Mouse (Mus musculus) lung, embryonic 16.5 days (tissue): ENCODE data around the gene Gart. TPM values are rescaled to one million over a fixed set of nuclear protein-coding genes. Genes with fewer than 3 reads are reported as not detected.
A peak's percentile ranks its signal among the peaks of the same experiment; 100 is the strongest.

Experiments used
- ATAC-seq: fragments of 200-750 bp; cut with Nextera tagmentation; 2 replicates; pipeline ENCODE4 v1.8.0; 2017; ENCODE audit warnings: low read depth, mild to moderate bottlenecking, moderate library complexity
- H3K27ac ChIP-seq: fragments of 300-500 bp; sonication (generic); 2 replicates; pipeline ENCODE4 v1.5.1; 2014; ENCODE audit warnings: mild to moderate bottlenecking, control low read depth, low read length
- H3K27me3 ChIP-seq: fragments of 300-500 bp; sonication (generic); 2 replicates; pipeline ENCODE4 v1.6.1; 2014; ENCODE audit warnings: low read depth, low read length, mixed read lengths; ENCODE audit not compliant: control insufficient read depth, insufficient read depth
- H3K36me3 ChIP-seq: fragments of 300-500 bp; sonication (generic); 2 replicates; pipeline ENCODE4 v1.6.1; 2014; ENCODE audit warnings: low read length; ENCODE audit not compliant: control insufficient read depth, insufficient read depth
- H3K4me1 ChIP-seq: fragments of 300-500 bp; sonication (generic); replicated peaks from 2 replicates; pipeline ENCODE4 v1.6.1; 2014; ENCODE audit warnings: low read length, mixed read lengths; ENCODE audit not compliant: control insufficient read depth, insufficient read depth
- H3K4me2 ChIP-seq: fragments of 300-500 bp; sonication (generic); 2 replicates; pipeline ENCODE4 v1.6.1; 2014; ENCODE audit warnings: low read depth, low read length, control low read depth
- H3K4me3 ChIP-seq: fragments of 300-500 bp; sonication (generic); 2 replicates; pipeline ENCODE4 v1.5.1; 2014; ENCODE audit warnings: mild to moderate bottlenecking, low read length, control low read depth
- H3K9ac ChIP-seq: fragments of 300-500 bp; sonication (generic); 2 replicates; pipeline ENCODE4 v1.6.1; 2014; ENCODE audit warnings: low read length, control low read depth
- H3K9me3 ChIP-seq: fragments of 300-500 bp; sonication (generic); 2 replicates; pipeline ENCODE4 v1.6.1; 2016; ENCODE audit warnings: low read length; ENCODE audit not compliant: control insufficient read depth
- WGBS: fragments of 180-500 bp; shearing (Covaris S2); extraction: QIAGEN DNeasy Blood & Tissue Kit; methylation state at CpG from one replicate; pipeline ENCODE4 v1.1.7; 2014; 5-methylcytosine and 5-hydroxymethylcytosine counted together
- polyA plus RNA-seq: library from polyadenylated mRNA; unstranded; fragments of >200 nt; fragmentation: Nextera tagmentation; extraction: Ambion mirVana; gene quantifications from 2 replicates; pipeline ENCODE4 v1.2.1, GENCODE M21; 2015

The Gart gene
- polyA plus RNA-seq, 1 experiment from 2014 or later: 98.9 TPM

DNA sequence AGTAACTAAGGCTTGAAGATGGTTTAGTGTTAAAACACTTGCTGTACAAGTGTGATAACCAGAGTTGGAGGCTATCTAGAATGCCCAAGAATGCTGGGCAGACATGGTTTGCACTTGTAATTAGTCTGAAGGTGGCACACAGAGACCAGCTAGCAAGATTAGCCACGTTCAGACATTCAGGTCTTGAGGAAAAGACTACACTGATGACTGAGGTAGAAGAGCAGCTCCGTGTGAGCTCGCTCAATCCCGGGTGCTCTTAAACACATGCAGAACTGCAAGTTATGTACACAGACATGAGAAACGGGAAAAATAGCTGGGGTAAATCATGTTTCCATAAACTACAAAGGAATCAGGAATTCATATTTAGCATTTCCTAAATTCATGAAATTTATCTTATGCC, 33.9 kb upstream of the Gart start:
- Histone ChIP-seq H3K9ac (no peak overlapping the region), H3K4me1 (no peaks in the 10 kb centered on the region), H3K27ac (no peak overlapping the region), H3K4me3 (no peak overlapping the region), H3K4me2 (no peak overlapping the region), H3K36me3 (peaks cover 47% of the 10 kb centered on the region), H3K27me3 (no peaks in the 10 kb centered on the region), H3K9me3 (no peaks in the 10 kb centered on the region)
- ATAC-seq: no peak
- WGBS: 65% methylated on average over 5 of the region's 5 CpGs

DNA sequence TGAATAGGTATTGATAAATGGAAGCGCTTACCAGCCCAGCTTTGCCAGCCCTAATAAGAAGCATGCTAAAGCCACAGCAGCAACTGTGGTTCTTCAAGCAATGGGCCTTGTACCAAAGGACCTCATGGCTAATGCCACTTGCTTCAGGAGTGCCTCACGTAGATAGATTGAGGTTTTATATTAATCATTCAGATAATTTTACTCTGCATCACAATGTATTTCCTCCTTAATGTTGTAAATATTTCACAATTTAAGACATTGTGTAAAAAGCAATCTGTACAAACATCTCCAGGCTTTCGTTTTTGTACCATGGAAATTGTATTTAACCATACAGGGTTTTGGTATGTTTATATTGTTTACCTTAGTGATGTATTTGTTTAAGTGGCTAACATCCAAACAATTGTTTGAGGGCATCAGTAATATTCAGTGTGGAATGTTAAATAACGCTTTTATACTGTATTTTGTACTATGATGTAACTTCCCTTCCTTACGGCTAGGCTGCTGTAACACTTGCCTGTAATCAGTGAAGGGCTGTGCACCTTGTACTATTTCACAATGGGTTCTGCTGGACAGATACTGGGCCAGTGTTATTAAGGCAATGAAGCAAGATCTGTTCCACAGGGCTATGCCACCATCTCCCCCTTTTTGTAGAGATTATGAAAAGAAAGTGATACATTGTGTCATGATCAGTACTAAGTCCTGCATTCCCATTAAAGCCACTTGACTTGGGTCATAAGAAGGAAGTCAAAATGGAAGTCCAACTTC, 31.6 kb upstream of the Gart start:
- Histone ChIP-seq H3K4me2 (no peak overlapping the region), H3K36me3 (peaks cover 51% of the 10 kb centered on the region), H3K27ac (no peak overlapping the region), H3K4me3 (no peak overlapping the region), H3K4me1 (no peaks in the 10 kb centered on the region), H3K9me3 (no peaks in the 10 kb centered on the region), H3K9ac (no peak overlapping the region), H3K27me3 (no peaks in the 10 kb centered on the region)
- 83% methylated on average over 5 of the region's 5 CpGs for WGBS
- no peak for ATAC-seq

DNA sequence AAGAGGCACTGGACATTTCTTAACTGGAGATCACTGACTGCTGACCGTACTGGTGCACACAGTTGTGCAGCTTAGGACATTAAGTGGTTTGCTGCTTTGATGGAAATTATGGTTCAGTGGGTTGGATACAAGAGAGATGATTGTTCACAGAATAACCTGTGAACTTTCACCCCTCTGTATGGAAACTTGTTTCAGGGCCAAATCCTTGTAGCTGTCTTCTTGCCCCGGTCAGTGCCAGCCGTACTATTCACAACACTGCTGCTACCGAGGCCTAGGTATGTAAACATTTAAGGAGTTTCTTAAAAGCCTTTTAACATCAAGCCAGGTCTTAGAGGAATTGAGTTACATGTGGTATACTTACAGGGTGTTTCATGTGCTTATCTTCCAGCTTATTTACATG, 27.7 kb upstream of the Gart start:
- Histone ChIP-seq H3K36me3 (peaks cover 57% of the 10 kb centered on the region), H3K9me3 (no peaks in the 10 kb centered on the region), H3K4me2 (no peak overlapping the region), H3K27ac (no peak overlapping the region), H3K9ac (no peak overlapping the region), H3K4me3 (no peak overlapping the region), H3K4me1 (no peaks in the 10 kb centered on the region), H3K27me3 (no peaks in the 10 kb centered on the region)
- WGBS: 67% methylated on average over 4 of the region's 4 CpGs
- ATAC-seq: no peak

DNA sequence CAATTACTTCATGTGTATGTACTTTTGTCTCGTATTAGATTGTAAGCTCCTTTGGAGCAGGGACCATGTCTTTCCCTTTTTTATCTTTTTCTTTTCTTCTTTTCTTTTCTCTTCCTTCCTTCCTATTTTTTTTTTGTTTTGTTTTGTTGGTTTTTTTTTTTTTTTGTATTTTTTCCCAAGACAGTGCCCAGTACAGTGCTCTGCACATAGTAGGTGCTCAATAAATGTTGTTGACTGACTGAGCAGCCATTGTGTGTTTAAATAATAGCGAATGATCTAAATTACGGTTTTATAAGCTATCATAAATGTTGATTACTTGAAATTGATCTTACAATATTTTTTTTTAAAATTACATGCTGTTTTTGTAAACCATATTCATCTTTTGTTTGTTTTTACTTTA, 17.0 kb upstream of the Gart start:
- no peak for ATAC-seq
- Histone ChIP-seq H3K4me1 (no peaks in the 10 kb centered on the region), H3K36me3 (peaks cover 61% of the 10 kb centered on the region), H3K4me2 (no peak overlapping the region), H3K27me3 (no peaks in the 10 kb centered on the region), H3K9me3 (peaks cover 6% of the 10 kb centered on the region), H3K27ac (no peak overlapping the region), H3K9ac (no peak overlapping the region), H3K4me3 (no peak overlapping the region)
- WGBS: 86% methylated on average over 3 of the region's 3 CpGs

DNA sequence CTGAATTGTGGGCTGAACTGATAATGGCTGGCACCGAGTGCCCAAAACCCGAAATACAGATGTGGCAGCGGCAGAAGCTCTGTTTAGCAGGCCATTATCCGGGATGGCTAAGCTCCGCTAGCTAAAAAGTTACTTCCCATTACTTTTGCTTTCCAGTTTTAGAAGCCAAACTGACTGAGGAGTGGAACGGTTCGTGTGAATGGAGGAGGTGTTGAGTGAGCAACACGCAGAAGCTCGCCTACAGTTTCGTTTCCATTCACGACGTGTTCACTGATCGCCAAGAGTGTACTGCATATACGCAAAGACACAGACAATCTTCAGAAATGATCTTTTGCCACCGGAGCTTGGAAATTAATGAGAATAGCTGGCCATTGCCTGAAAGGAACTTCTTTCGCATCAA, 15.6 kb upstream of the Gart start:
- Histone ChIP-seq H3K4me3 (no peak overlapping the region), H3K36me3 (peaks cover 71% of the 10 kb centered on the region), H3K27ac (no peak overlapping the region), H3K9ac (no peak overlapping the region), H3K27me3 (no peaks in the 10 kb centered on the region), H3K4me1 (no peaks in the 10 kb centered on the region), H3K9me3 (peaks cover 7% of the 10 kb centered on the region), H3K4me2 (no peak overlapping the region)
- WGBS: 91% methylated on average over 16 of the region's 16 CpGs
- no peak for ATAC-seq

DNA sequence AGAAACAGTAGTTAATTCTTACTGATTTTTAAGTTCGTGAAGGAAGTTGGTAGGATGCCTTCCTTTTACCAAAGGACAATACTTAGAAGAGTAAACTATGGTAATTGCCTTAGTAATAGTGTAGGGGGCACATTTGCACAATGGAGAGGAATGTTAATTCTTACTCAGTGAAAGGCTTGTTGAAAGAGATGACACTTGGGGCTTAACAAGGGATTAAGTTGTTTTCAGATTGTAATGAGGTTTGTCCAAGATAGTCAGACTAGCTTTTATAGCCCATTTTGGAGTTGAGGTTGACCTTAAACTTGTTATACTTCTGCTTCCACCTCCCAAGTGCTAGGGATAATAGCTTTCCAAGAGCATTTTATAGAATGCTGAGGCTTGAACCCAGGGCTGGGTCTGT, 14.6 kb upstream of the Gart start:
- Histone ChIP-seq H3K36me3 (peaks cover 72% of the 10 kb centered on the region), H3K4me1 (no peaks in the 10 kb centered on the region), H3K4me2 (no peak overlapping the region), H3K27me3 (no peaks in the 10 kb centered on the region), H3K27ac (no peak overlapping the region), H3K9me3 (peaks cover 7% of the 10 kb centered on the region), H3K4me3 (no peak overlapping the region), H3K9ac (no peak overlapping the region)
- 76% methylated on average over 1 of the region's 1 CpGs for WGBS
- no peak for ATAC-seq

DNA sequence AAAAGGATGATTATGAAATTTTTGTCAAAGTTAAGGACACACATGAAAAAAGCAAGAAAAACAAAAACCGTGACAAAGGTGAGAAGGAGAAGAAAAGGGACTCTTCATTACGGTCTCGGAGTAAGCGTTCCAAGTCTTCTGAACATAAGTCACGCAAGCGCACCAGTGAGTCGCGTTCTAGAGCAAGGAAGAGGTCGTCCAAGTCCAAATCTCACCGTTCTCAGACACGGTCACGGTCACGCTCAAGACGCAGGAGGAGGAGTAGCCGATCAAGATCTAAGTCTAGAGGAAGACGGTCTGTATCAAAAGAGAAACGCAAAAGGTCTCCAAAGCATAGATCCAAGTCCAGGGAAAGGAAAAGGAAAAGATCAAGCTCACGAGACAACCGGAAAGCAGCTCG, 13.0 kb upstream of the Gart start:
- Histone ChIP-seq H3K9me3 (peaks cover 7% of the 10 kb centered on the region), H3K4me3 (no peak overlapping the region), H3K36me3 (peaks cover 76% of the 10 kb centered on the region), H3K27me3 (no peaks in the 10 kb centered on the region), H3K4me1 (no peaks in the 10 kb centered on the region), H3K9ac (no peak overlapping the region), H3K27ac (no peak overlapping the region), H3K4me2 (no peak overlapping the region)
- no peak for ATAC-seq
- 97% methylated on average over 20 of the region's 20 CpGs for WGBS

DNA sequence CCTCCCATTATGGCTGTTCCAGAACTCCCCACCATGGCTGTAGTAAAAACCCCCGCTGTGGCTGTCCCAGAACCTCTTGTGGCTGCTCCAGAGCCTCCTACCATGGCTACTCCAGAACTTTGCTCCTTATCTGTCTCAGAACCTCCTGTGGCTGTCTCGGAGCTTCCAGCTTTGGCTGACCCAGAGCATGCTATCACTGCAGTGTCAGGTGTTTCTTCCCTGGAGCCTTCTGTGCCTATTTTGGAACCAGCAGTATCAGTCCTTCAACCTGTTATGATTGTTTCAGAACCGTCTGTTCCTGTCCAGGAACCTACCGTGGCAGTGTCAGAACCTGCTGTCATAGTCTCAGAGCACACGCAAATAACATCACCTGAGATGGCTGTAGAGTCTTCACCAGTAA, 11.7 kb upstream of the Gart start:
- no peak overlapping the region for H3K4me2 ChIP-seq
- 95% methylated on average over 5 of the region's 5 CpGs for WGBS
- no peak for ATAC-seq

DNA sequence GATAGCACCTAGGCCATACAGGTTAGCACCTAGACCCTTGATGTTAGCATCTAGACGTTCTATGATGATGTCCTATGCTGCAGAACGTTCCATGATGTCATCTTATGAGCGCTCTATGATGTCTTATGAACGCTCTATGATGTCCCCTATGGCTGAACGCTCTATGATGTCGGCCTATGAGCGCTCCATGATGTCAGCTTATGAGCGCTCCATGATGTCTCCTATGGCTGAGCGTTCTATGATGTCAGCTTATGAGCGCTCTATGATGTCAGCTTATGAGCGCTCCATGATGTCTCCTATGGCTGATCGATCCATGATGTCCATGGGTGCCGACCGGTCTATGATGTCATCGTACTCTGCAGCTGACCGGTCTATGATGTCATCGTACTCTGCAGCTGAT, 10.5 kb upstream of the Gart start:
- peaks cover 76% of the 10 kb centered on the region for H3K36me3 ChIP-seq
- H3K27me3 ChIP-seq: no peaks in the 10 kb centered on the region
- no peak overlapping the region for H3K4me3 ChIP-seq
- H3K27ac ChIP-seq: no peak overlapping the region
- no peak overlapping the region for H3K4me2 ChIP-seq
- H3K9me3 ChIP-seq: peaks cover 7% of the 10 kb centered on the region
- no peak overlapping the region for H3K9ac ChIP-seq
- peak; percentile 31; the same call in 1 of the 2 replicates for ATAC-seq
- 96% methylated on average over 17 of the region's 17 CpGs for WGBS
- H3K4me1 ChIP-seq: no peaks in the 10 kb centered on the region

More for the DNA sequence above, 11.7 kb upstream of the Gart start:
- Histone ChIP-seq H3K4me1 (no peaks in the 10 kb centered on the region), H3K27ac (no peak overlapping the region), H3K36me3 (peaks cover 73% of the 10 kb centered on the region), H3K27me3 (no peaks in the 10 kb centered on the region), H3K9me3 (peaks cover 7% of the 10 kb centered on the region), H3K9ac (no peak overlapping the region), H3K4me3 (no peak overlapping the region)

DNA sequence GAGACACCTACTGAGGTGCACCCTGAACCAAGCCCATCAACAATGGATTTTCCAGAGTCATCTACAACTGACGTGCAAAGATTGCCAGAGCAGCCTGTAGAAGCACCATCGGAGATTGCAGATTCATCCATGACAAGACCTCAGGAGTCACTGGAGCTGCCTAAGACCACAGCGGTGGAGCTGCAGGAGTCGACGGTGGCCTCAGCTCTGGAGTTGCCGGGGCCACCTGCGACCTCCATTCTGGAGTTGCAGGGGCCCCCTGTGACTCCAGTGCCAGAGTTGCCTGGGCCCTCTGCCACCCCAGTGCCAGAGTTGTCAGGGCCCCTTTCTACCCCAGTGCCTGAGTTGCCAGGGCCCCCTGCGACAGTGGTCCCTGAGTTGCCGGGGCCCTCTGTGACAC, 8.5 kb upstream of the Gart start:
- ATAC-seq: no peak
- H3K4me3 ChIP-seq: no peak overlapping the region
- H3K27me3 ChIP-seq: no peaks in the 10 kb centered on the region
- peaks cover 7% of the 10 kb centered on the region for H3K9me3 ChIP-seq
- peaks cover 69% of the 10 kb centered on the region for H3K36me3 ChIP-seq
- no peaks in the 10 kb centered on the region for H3K4me1 ChIP-seq
- no peak overlapping the region for H3K9ac ChIP-seq
- H3K27ac ChIP-seq: no peak overlapping the region
- H3K4me2 ChIP-seq: no peak overlapping the region
- WGBS: 97% methylated on average over 9 of the region's 9 CpGs
